Mouse (Mus musculus) lung, postnatal 0 days (tissue): ENCODE measurements around the gene Fxr1.

Source experiments
- CTCF ChIP-seq: IDR thresholded peaks from 2 replicates; pipeline ENCODE4 v1.5.1; 2016; ENCODE audit warnings: antibody characterized with exemption, mild to moderate bottlenecking
- EP300 ChIP-seq: IDR thresholded peaks from 2 replicates; pipeline ENCODE4 v1.6.1; 2016; ENCODE audit warnings: antibody characterized with exemption, mild to moderate bottlenecking, control low read depth

DNA sequence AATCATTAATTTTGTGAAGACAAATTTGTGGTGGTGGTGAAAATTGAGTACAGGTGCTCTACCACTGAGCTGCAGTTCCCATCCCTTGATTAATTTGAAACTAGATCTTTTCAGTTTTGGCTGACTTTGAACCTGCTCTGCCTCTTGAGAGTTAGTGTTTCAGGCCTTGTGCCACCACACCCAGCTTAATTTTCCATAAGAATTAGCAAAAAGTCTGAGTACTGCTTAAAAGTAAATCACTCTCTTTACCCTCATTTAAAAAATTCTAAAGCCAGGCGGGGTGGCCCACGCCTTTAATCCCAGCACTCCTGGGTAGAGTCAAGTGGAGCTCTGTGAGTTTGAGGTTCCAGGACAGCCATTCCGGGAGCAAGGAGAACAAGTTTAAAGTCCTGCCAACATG lies 16.0 kb downstream of the Fxr1 start:
- TF ChIP-seq CTCF (no peak), EP300 (no peak)
